Mouse (Mus musculus) heart, adult 2 months (tissue): ENCODE measurements at regions not wholly inside any gene's neighbourhood (a gene's known extent, or its start where the extent isn't known, plus 50 kb on each side); places are given as distances from the start of the nearest gene placed in this dataset.

Experiments
- DNase-seq, 2 experiments: peaks; one replicate each; pipeline ENCODE4 v3.0.0; 2021
- H3K27ac ChIP-seq: fragments of 200-600 bp; 2 replicates; pipeline ENCODE4 v1.8.1; 2022
- H3K27me3 ChIP-seq: fragments of 200-500 bp; 2 replicates; pipeline ENCODE4 v1.6.1; 2012; ENCODE audit warnings: mild to moderate bottlenecking, low read length, inconsistent platforms, mixed read lengths; ENCODE audit not compliant: control insufficient read depth, insufficient read depth
- H3K36me3 ChIP-seq: fragments of 200-500 bp; 2 replicates; pipeline ENCODE4 v1.6.1; 2012; ENCODE audit warnings: low read length, inconsistent platforms; ENCODE audit not compliant: control insufficient read depth, insufficient read depth
- H3K4me1 ChIP-seq: fragments of 200-500 bp; 2 replicates; pipeline ENCODE4 v1.6.1; 2011; ENCODE audit warnings: low read length; ENCODE audit not compliant: control insufficient read depth, insufficient read depth
- H3K4me3 ChIP-seq: fragments of 200-600 bp; 2 replicates; pipeline ENCODE4 v1.8.1; 2022
- H3K79me2 ChIP-seq: fragments of 200-500 bp; replicated peaks from 2 replicates; pipeline ENCODE4 v1.6.1; 2012; ENCODE audit warnings: mild to moderate bottlenecking, inconsistent platforms, low read length, moderate library complexity, mixed read lengths; ENCODE audit not compliant: control insufficient read depth, insufficient read depth
- H3K9ac ChIP-seq: fragments of 200-500 bp; 2 replicates; pipeline ENCODE4 v1.6.1; 2012; ENCODE audit warnings: low read depth, mild to moderate bottlenecking, control low read depth, inconsistent platforms, low read length, mixed read lengths
- CTCF ChIP-seq: fragments of 200-600 bp; IDR thresholded peaks from 2 replicates; pipeline ENCODE4 v1.8.1; 2022; ENCODE audit warnings: antibody characterized with exemption, mild to moderate bottlenecking, moderate library complexity
- EP300 ChIP-seq: fragments of 200-500 bp; IDR thresholded peaks from 2 replicates; pipeline ENCODE4 v1.6.1; 2011; ENCODE audit warnings: low read depth, low read length, control low read depth; ENCODE audit not compliant: insufficient read depth
- POLR2A ChIP-seq: fragments of 200-500 bp; IDR thresholded peaks from 2 replicates; pipeline ENCODE4 v1.6.1; 2011; ENCODE audit warnings: mild to moderate bottlenecking, low read depth, low read length, control low read depth; ENCODE audit not compliant: insufficient read depth
- WGBS: fragments of 180-500 bp; shearing (Covaris S2); methylation state at CpG from one replicate; pipeline ENCODE4 v1.1.7; 2018; 5-methylcytosine and 5-hydroxymethylcytosine counted together
- intact Hi-C: fragments of 180-260 bp; cut with DNase I; formaldehyde crosslinking; loops from one replicate; pipeline ENCODE4 v1.15.1; 2025

- no peak overlapping the region for H3K9ac ChIP-seq
- no peak for DNase-seq
- no peak overlapping the region for H3K4me3 ChIP-seq
- 63% methylated on average over 7 of the region's 7 CpGs for WGBS
- intact Hi-C loops: no loop called here
- no peaks in the 10 kb centered on the region for H3K27me3 ChIP-seq
- H3K27ac ChIP-seq: no peak overlapping the region
- H3K36me3 ChIP-seq: no peaks in the 10 kb centered on the region
- H3K79me2 ChIP-seq: no peaks in the 10 kb centered on the region
- no peak for TF ChIP-seq POLR2A
- TF ChIP-seq EP300: no peak
- TF ChIP-seq CTCF: no peak
- H3K4me1 ChIP-seq: no peaks in the 10 kb centered on the region
Observed at GRCm38 (mm10) chr11:44133244-44133643, 232.2 kb upstream of the Adra1b start.

GRCm38 (mm10) chr11:44136024-44136423 is 235.0 kb upstream of the Adra1b start:
- intact Hi-C loops: no loop called here
- H3K4me3 ChIP-seq: no peak overlapping the region
- no peak overlapping the region for H3K9ac ChIP-seq
- WGBS: 66% methylated on average over 3 of the region's 3 CpGs
- no peak for TF ChIP-seq POLR2A
- no peak for TF ChIP-seq EP300
- TF ChIP-seq CTCF: no peak
- H3K4me1 ChIP-seq: no peaks in the 10 kb centered on the region
- no peak overlapping the region for H3K27ac ChIP-seq
- no peak for DNase-seq
- H3K27me3 ChIP-seq: no peaks in the 10 kb centered on the region
- H3K79me2 ChIP-seq: no peaks in the 10 kb centered on the region
- H3K36me3 ChIP-seq: no peaks in the 10 kb centered on the region

GRCm38 (mm10) chr11:44142996-44143395 is 242.0 kb upstream of the Adra1b start:
- Histone ChIP-seq H3K36me3 (no peaks in the 10 kb centered on the region), H3K27ac (no peak overlapping the region), H3K9ac (no peak overlapping the region), H3K4me1 (no peaks in the 10 kb centered on the region), H3K79me2 (no peaks in the 10 kb centered on the region), H3K27me3 (no peaks in the 10 kb centered on the region), H3K4me3 (no peak overlapping the region)
- no peak for DNase-seq
- TF ChIP-seq POLR2A: no peak
- no peak for TF ChIP-seq EP300
- TF ChIP-seq CTCF: no peak
- WGBS: 88% methylated on average over 4 of the region's 4 CpGs
- intact Hi-C loops: no loop called here

GRCm38 (mm10) chr11:44144477-44144876 is 243.5 kb upstream of the Adra1b start:
- Histone ChIP-seq H3K9ac (no peak overlapping the region), H3K79me2 (no peaks in the 10 kb centered on the region), H3K27ac (no peak overlapping the region), H3K27me3 (no peaks in the 10 kb centered on the region), H3K4me3 (no peak overlapping the region), H3K4me1 (no peaks in the 10 kb centered on the region), H3K36me3 (no peaks in the 10 kb centered on the region)
- WGBS: 72% methylated on average over 3 of the region's 3 CpGs
- intact Hi-C loops: no loop called here
- TF ChIP-seq EP300 (no peak), POLR2A (no peak), CTCF (no peak)
- DNase-seq: no peak

GRCm38 (mm10) chr11:44146419-44146818 is 245.4 kb upstream of the Adra1b start:
- Histone ChIP-seq H3K9ac (no peak overlapping the region), H3K27ac (no peak overlapping the region), H3K4me1 (no peaks in the 10 kb centered on the region), H3K79me2 (no peaks in the 10 kb centered on the region), H3K36me3 (no peaks in the 10 kb centered on the region), H3K27me3 (no peaks in the 10 kb centered on the region), H3K4me3 (no peak overlapping the region)
- 77% methylated on average over 3 of the region's 3 CpGs for whole genome bisulfite sequencing
- TF ChIP-seq EP300: no peak
- TF ChIP-seq CTCF: no peak
- no peak for TF ChIP-seq POLR2A
- no peak for DNase-seq
- intact Hi-C loops: no loop called here

GRCm38 (mm10) chr11:44153576-44153975 is 246.3 kb upstream of the Il12b start:
- Histone ChIP-seq H3K36me3 (peaks cover 3% of the 10 kb centered on the region; the same call in 1 of the 2 replicates), H3K79me2 (no peaks in the 10 kb centered on the region), H3K27ac (no peak overlapping the region), H3K4me3 (no peak overlapping the region), H3K9ac (no peak overlapping the region), H3K27me3 (no peaks in the 10 kb centered on the region), H3K4me1 (peaks cover 1% of the 10 kb centered on the region; the same call in 1 of the 2 replicates)
- TF ChIP-seq EP300: no peak
- no peak for TF ChIP-seq POLR2A
- intact Hi-C loops: no loop called here
- no peak for DNase-seq
- 84% methylated on average over 3 of the region's 3 CpGs for WGBS
